Mouse (Mus musculus) Muller cell, postnatal 12 days (primary cell): ENCODE results near the gene Map3k13.
"Not testable (repeated sequence)": the region's sequence is repeated elsewhere in the genome, so short reads cannot be mapped to it uniquely, and the experiment has no call there.

Experiments used
- DNase-seq: peaks from one replicate; pipeline ENCODE4 v3.0.0-alpha.2; 2015; ENCODE audit errors: inconsistent ontology term

Gene Map3k13

GRCm38 (mm10) chr16:21807786-21808185 lies 13.6 kb downstream of the Map3k13 start:
- DNase-seq, result not testable (repeated sequence)

GRCm38 (mm10) chr16:21813164-21813834 lies 19.2 kb downstream of the Map3k13 start:
- no peak for DNase-seq

GRCm38 (mm10) chr16:21814861-21815668 lies 20.9 kb downstream of the Map3k13 start:
- DNase-seq, result peak; percentile 57

DNA sequence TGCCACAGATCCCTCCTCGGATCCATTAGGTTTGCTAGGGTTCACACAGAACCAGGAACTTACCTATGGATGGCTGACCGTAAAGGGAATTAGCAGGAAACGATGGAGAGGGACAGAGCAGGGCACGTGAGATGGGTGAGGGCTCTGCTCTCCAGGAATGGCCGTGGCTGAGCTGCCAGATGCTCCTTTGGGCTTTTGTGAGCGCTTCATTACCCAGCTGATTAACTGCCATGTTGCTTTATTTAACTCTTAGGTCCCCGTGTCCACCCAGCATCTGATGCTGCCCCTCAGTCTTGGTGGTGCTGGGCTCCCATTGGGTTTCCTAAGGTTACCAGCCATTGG lies 21.5 kb downstream of the Map3k13 start:
- DNase-seq, result no peak

GRCm38 (mm10) chr16:21818132-21818531 lies 24.0 kb downstream of the Map3k13 start:
- DNase-seq, result peak; percentile 39

- DNase-seq, result peak; percentile 43
These were observed 24.5 kb downstream of the Map3k13 start for GRCm38 (mm10) chr16:21818629-21819028.

- DNase-seq, result no peak
These were observed 31.5 kb downstream of the Map3k13 start for GRCm38 (mm10) chr16:21825612-21826031.

GRCm38 (mm10) chr16:21827153-21827552 lies 33.0 kb downstream of the Map3k13 start:
- no peak for DNase-seq

- DNase-seq, result no peak
These were observed 33.4 kb downstream of the Map3k13 start for GRCm38 (mm10) chr16:21827581-21827980.

- DNase-seq, result no peak
These were observed 35.6 kb downstream of the Map3k13 start for GRCm38 (mm10) chr16:21829711-21830110.

- DNase-seq, result no peak
These were observed 36.6 kb downstream of the Map3k13 start for GRCm38 (mm10) chr16:21830784-21831183.

DNA sequence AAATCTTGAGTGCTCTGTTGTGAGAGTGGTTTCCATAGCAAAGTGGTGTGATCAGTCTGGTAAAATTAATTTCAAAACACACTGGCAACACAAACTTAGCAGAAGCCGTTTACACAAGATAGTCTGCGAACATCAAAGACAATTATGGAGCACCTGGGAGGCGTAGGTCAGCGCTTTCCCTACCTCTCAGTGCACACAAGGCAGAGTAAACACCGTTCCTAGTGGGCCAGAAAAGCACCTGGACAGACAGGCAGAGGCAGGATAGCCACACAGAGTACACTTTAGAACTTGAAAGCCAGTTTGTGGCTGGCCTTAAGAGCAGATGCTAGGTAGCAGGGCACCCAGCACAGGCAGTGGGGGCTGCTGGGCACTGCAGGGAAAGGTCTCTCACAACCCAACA lies 37.6 kb downstream of the Map3k13 start:
- DNase-seq, result no peak

GRCm38 (mm10) chr16:21833469-21833868 lies 39.3 kb downstream of the Map3k13 start:
- no peak for DNase-seq

DNA sequence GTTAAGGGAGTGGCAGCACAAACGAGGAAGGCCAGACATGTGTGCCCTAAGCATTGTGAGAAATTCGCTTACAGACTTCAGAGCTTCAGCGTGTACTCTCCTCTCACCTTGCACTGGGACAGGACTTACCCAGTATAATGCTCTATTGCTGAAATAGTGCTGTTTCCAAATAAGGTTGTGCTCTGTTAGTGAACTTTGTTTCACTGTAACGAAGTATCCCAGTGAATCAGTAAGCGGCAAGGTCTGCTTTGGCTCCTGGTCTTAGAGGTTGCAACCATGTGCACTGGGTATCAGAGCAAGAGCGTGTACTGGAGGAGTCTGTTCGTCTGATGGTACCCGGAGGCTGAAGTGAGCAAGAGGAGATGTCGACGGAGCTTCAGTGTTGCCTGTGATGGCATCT lies 39.8 kb downstream of the Map3k13 start:
- no peak for DNase-seq

GRCm38 (mm10) chr16:21834866-21835583 lies 40.9 kb downstream of the Map3k13 start:
- DNase-seq, result no peak

DNA sequence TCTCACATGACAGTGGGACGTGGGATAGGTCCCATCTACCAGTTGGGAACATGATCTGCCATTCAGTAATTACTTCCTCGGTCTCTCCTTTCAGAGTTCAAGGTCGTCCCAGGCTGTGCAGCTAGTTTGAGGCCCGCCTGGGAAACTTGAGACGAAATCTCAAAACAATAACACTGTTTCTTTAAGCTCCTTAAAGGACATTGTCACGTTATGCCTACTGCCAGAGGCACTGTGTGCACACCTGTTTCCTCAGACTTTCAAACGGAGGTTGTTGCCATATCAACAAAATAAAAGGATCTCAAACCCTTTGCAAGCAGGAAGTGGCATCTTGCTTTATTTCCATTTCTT lies 41.4 kb downstream of the Map3k13 start:
- DNase-seq, result no peak

- DNase-seq, result peak; percentile 52
These were observed 42.3 kb downstream of the Map3k13 start for GRCm38 (mm10) chr16:21836311-21837072.

DNA sequence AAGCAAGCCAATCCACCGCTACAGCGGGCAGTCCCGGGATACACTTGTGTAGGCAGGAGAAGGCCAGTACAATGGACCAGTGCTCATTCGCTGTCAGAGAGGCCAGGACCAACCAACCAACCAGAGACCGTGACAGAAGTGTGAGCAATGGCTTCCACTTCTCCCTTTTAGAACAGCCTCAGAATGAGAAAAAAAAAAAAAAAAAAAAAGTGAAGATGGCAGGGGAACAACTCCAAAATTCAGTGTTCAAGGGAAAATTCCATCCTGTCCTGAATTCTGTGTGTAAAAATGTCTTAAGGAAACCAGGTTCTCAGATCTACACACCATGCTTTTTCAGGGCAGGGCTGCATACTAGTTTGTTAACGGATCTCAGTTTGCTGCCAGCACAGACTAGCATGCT lies 43.5 kb downstream of the Map3k13 start:
- DNase-seq, result no peak

DNA sequence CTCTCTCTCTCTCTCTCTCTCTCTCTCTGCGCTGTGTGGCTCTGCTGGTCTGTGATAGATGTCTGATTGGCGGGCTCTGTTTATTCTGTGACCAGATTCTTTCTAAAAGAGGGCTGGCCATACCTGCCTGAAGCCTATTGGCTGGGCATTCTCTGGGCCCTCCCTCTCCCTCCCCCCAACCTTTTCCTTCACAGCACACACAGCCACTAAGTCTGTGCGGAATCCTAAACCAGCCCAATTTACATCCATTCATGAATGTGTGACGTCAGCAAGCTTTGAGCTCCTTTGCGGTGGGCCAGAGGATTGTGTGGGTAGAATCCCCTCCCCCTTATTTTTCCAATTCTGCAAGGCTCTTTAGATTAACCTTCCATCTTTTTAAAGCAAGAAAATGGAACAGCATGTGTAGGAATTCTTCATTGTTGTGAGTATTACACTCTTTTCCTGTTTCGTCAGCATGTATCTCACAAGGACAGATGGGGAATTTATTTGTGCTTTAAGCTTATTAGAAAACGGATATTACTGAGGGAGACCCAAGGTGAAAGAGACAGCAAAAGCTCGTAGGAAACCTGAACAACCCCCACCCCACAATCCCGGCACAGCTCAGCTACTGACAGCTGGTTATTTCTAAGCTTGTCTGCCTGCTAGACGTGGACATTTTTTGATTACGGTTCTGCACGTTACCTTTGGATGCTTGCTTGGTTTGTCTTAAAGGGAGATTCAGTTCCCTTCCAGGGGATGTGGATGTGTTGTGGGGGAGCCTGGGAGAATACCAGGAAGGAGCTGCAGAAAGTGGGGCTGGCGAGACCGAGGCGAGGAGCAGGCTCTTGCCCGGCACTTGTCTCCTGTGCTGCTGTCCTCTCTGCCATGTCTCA lies 51.9 kb downstream of the Map3k13 start:
- DNase-seq, result peak; percentile 97

DNA sequence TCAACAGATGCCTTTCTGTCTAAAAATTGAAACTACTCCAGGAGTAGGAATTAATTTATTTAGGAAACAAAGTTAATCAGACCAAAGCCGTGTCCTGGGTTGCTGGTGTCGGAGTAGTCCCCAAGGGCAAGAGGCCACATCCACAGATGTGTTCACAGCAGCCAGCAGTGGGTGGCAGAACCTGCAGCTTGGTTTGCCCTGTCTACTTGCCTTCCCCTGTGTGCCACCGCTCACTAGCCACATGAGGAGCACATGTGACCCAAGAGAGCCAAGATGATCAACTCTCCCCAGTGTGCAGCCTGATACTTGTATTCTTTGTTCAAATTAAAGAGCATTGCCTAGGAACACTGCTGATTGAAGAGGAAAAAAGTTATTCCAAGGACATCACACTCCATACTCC lies 54.3 kb downstream of the Map3k13 start:
- no peak for DNase-seq

DNA sequence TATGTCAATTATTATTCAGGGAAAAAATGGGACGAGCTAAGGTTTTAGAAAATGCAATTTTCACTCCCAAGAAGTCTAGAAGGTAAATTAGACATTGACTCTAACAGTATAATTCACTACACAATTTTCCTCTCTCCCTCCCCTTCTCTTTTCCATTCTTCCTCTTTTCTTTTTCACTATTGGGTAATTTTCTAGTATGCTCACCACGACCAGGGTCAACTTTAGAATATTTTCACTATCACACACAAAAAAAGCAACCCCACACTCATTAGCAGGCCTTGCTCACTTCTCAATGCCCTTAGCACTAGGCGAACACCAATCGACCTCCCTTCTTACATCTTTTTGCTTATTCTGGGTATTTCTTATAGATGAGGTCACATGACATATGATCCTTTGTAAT lies 54.7 kb downstream of the Map3k13 start:
- DNase-seq, result no peak
